Mouse (Mus musculus) G1E (cell line): ENCODE measurements around the gene BC051142.

Experiments
- CTCF ChIP-seq: IDR thresholded peaks from 2 replicates; pipeline ENCODE4 v1.5.1; 2012; ENCODE audit warnings: low read depth, low read length, inconsistent platforms, mixed read lengths
- GATA1 ChIP-seq: IDR thresholded peaks from 2 replicates; pipeline ENCODE4 v1.6.1; 2012; ENCODE audit warnings: borderline replicate concordance, low read length, inconsistent platforms, mixed read lengths
- GATA2 ChIP-seq: IDR thresholded peaks from 2 replicates; pipeline ENCODE4 v1.6.1; 2012; ENCODE audit warnings: low read depth, low read length, inconsistent platforms, borderline replicate concordance
- TAL1 ChIP-seq: conservative IDR thresholded peaks from 2 replicates; pipeline ENCODE4 v1.6.1; 2012; ENCODE audit warnings: low read depth, low read length, inconsistent platforms, mixed read lengths

DNA sequence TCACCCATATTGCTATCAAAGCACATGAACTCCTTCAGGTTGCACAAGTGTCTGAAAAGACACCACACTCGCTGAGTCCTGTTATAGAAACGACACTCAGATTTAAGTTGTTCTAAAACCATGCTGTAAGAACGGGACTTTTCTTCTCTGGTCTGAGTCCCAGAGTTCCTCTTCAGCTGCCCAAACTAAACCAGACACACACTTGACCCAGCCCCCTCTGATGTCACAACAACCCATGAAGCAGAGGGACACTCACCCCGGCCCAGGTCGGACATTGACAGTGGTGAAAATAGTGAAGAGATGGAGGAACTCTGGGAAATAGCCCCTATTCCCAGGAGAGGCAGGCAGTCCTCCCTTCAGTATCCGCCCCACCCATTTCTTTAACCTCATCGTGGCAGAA is 7.1 kb upstream of the BC051142 start:
- TF ChIP-seq CTCF (no peak), GATA2 (no peak), GATA1 (no peak), TAL1 (no peak)
